Mouse (Mus musculus): ENCODE results near the gene Zbtb4. TPM values are rescaled to one million over a fixed set of nuclear protein-coding genes. Genes with fewer than 3 reads are reported as not detected.
A peak's percentile ranks its signal among the peaks of the same experiment; 100 is the strongest.
"Not testable (repeated sequence)": the region's sequence is repeated elsewhere in the genome, so short reads cannot be mapped to it uniquely, and the experiment has no call there.

The Zbtb4 gene
- polyA plus RNA-seq, 1 experiment: 28.4 TPM

- Histone ChIP-seq H3K4me3 (ENCODE audit: extremely low read depth, insufficient read depth, insufficient read length) (no peak overlapping the region), H3K36me3 (ENCODE audit: control insufficient read depth, insufficient read depth, low read length) (no peaks in the 10 kb centered on the region), H3K4me1 (ENCODE audit: control insufficient read depth, insufficient read depth, insufficient read length) (no peaks in the 10 kb centered on the region), H3K27ac (ENCODE audit: insufficient read depth, low read length) (no peak overlapping the region), H3K27me3 (ENCODE audit: control insufficient read depth, insufficient read depth, low read length) (no peaks in the 10 kb centered on the region)
- TF ChIP-seq CTCF (IDR thresholded peaks at IDR 0.05; ENCODE audit: extremely low read depth, insufficient read depth, insufficient read length, insufficient replicate concordance): no peak
- no peak for TF ChIP-seq POLR2A (IDR thresholded peaks at IDR 0.05; ENCODE audit: low read depth, low read length)
- WGBS: 52% methylated on average over 5 of the region's 5 CpGs
- no peak for DNase-seq (ENCODE audit: low read depth in 1 of 2, low spot score in 2 of 2)
These were observed 39.8 kb upstream of the Zbtb4 start for GRCm38 (mm10) chr11:69725951-69726350.

GRCm38 (mm10) chr11:69729063-69729462, 36.6 kb upstream of the Zbtb4 start:
- TF ChIP-seq CTCF (IDR thresholded peaks at IDR 0.05; ENCODE audit: extremely low read depth, insufficient read depth, insufficient read length, insufficient replicate concordance) (peak; percentile 38; the same call in 1 of the 2 replicates), POLR2A (IDR thresholded peaks at IDR 0.05; ENCODE audit: low read depth, low read length) (no peak)
- H3K4me1 ChIP-seq (ENCODE audit: control insufficient read depth, insufficient read depth, insufficient read length): no peaks in the 10 kb centered on the region
- no peak overlapping the region for H3K27ac ChIP-seq (ENCODE audit: insufficient read depth, low read length)
- H3K4me3 ChIP-seq (ENCODE audit: extremely low read depth, insufficient read depth, insufficient read length): no peak overlapping the region
- peaks cover 3% of the 10 kb centered on the region for H3K36me3 ChIP-seq (ENCODE audit: control insufficient read depth, insufficient read depth, low read length)
- 47% methylated on average over 3 of the region's 3 CpGs for WGBS
- no peaks in the 10 kb centered on the region for H3K27me3 ChIP-seq (ENCODE audit: control insufficient read depth, insufficient read depth, low read length)
- DNase-seq (ENCODE audit: low read depth in 1 of 2, low spot score in 2 of 2): peak; percentile 47 to 52

GRCm38 (mm10) chr11:69731408-69731807, 34.3 kb upstream of the Zbtb4 start:
- not testable (repeated sequence) for H3K27ac ChIP-seq (ENCODE audit: insufficient read depth, low read length); DNase-seq (ENCODE audit: low read depth in 1 of 2, low spot score in 2 of 2); H3K27me3 ChIP-seq (ENCODE audit: control insufficient read depth, insufficient read depth, low read length); H3K4me3 ChIP-seq (ENCODE audit: extremely low read depth, insufficient read depth, insufficient read length); H3K4me1 ChIP-seq (ENCODE audit: control insufficient read depth, insufficient read depth, insufficient read length)
- WGBS: 58% methylated on average over 3 of the region's 3 CpGs
- H3K36me3 ChIP-seq (ENCODE audit: control insufficient read depth, insufficient read depth, low read length): peaks cover 27% of the 10 kb centered on the region

DNA sequence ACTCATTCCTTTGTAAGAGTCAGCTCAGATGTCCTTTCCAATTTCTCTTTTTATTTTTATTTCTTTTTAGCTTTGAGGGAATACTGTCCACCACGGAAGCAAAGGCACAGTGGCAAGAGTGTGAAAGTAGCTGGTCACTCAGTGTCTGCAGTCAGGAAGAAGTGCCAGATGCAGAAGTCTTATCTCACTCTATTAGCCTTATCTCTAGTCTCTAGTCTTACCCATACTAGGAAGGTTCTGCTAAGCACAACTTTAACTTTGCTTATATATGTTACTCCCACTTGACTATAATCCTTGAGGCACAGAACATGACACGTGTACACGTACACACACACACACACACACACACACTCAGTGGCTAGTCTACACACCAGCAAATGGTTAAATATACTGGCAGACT, 14.1 kb upstream of the Zbtb4 start:
- no peak for DNase-seq (ENCODE audit: low read depth in 1 of 2, low spot score in 2 of 2)
- no peaks in the 10 kb centered on the region for H3K27me3 ChIP-seq (ENCODE audit: control insufficient read depth, insufficient read depth, low read length)
- peaks cover 11% of the 10 kb centered on the region; the same call in 1 of the 2 replicates for H3K4me1 ChIP-seq (ENCODE audit: control insufficient read depth, insufficient read depth, insufficient read length)
- no peak for TF ChIP-seq CTCF (IDR thresholded peaks at IDR 0.05; ENCODE audit: extremely low read depth, insufficient read depth, insufficient read length, insufficient replicate concordance)
- no peak for TF ChIP-seq POLR2A (IDR thresholded peaks at IDR 0.05; ENCODE audit: low read depth, low read length)
- peaks cover 10% of the 10 kb centered on the region for H3K36me3 ChIP-seq (ENCODE audit: control insufficient read depth, insufficient read depth, low read length)
- 69% methylated on average over 3 of the region's 3 CpGs for WGBS
- H3K4me3 ChIP-seq (ENCODE audit: extremely low read depth, insufficient read depth, insufficient read length): no peak overlapping the region
- H3K27ac ChIP-seq (ENCODE audit: insufficient read depth, low read length): no peak overlapping the region

GRCm38 (mm10) chr11:69752686-69753085, 13.0 kb upstream of the Zbtb4 start:
- TF ChIP-seq POLR2A (IDR thresholded peaks at IDR 0.05; ENCODE audit: low read depth, low read length) (no peak), CTCF (IDR thresholded peaks at IDR 0.05; ENCODE audit: extremely low read depth, insufficient read depth, insufficient read length, insufficient replicate concordance) (no peak)
- Histone ChIP-seq H3K4me1 (ENCODE audit: control insufficient read depth, insufficient read depth, insufficient read length) (peaks cover 15% of the 10 kb centered on the region; the same call in 1 of the 2 replicates), H3K27me3 (ENCODE audit: control insufficient read depth, insufficient read depth, low read length) (no peaks in the 10 kb centered on the region), H3K27ac (ENCODE audit: insufficient read depth, low read length) (no peak overlapping the region), H3K4me3 (ENCODE audit: extremely low read depth, insufficient read depth, insufficient read length) (no peak overlapping the region), H3K36me3 (ENCODE audit: control insufficient read depth, insufficient read depth, low read length) (peaks cover 2% of the 10 kb centered on the region; the same call in 1 of the 2 replicates)
- no peak for DNase-seq (ENCODE audit: low read depth in 1 of 2, low spot score in 2 of 2)

GRCm38 (mm10) chr11:69754233-69754632, 11.5 kb upstream of the Zbtb4 start:
- H3K4me3 ChIP-seq (ENCODE audit: extremely low read depth, insufficient read depth, insufficient read length): no peak overlapping the region
- H3K4me1 ChIP-seq (ENCODE audit: control insufficient read depth, insufficient read depth, insufficient read length): peaks cover 15% of the 10 kb centered on the region; the same call in 1 of the 2 replicates
- no peaks in the 10 kb centered on the region for H3K27me3 ChIP-seq (ENCODE audit: control insufficient read depth, insufficient read depth, low read length)
- TF ChIP-seq POLR2A (IDR thresholded peaks at IDR 0.05; ENCODE audit: low read depth, low read length): no peak
- TF ChIP-seq CTCF (IDR thresholded peaks at IDR 0.05; ENCODE audit: extremely low read depth, insufficient read depth, insufficient read length, insufficient replicate concordance): no peak
- H3K27ac ChIP-seq (ENCODE audit: insufficient read depth, low read length): no peak overlapping the region
- no peak for DNase-seq (ENCODE audit: low read depth in 1 of 2, low spot score in 2 of 2)
- WGBS: 87% methylated on average over 5 of the region's 5 CpGs
- H3K36me3 ChIP-seq (ENCODE audit: control insufficient read depth, insufficient read depth, low read length): peaks cover 2% of the 10 kb centered on the region; the same call in 1 of the 2 replicates

GRCm38 (mm10) chr11:69754701-69755100, 11.0 kb upstream of the Zbtb4 start:
- TF ChIP-seq CTCF (IDR thresholded peaks at IDR 0.05; ENCODE audit: extremely low read depth, insufficient read depth, insufficient read length, insufficient replicate concordance): no peak
- no peak for TF ChIP-seq POLR2A (IDR thresholded peaks at IDR 0.05; ENCODE audit: low read depth, low read length)
- peak in 1 of 2 experiments; percentile 51 for DNase-seq (ENCODE audit: low read depth in 1 of 2, low spot score in 2 of 2)
- Histone ChIP-seq H3K4me1 (ENCODE audit: control insufficient read depth, insufficient read depth, insufficient read length) (peaks cover 18% of the 10 kb centered on the region; the same call in 1 of the 2 replicates), H3K27me3 (ENCODE audit: control insufficient read depth, insufficient read depth, low read length) (no peaks in the 10 kb centered on the region), H3K27ac (ENCODE audit: insufficient read depth, low read length) (no peak overlapping the region), H3K36me3 (ENCODE audit: control insufficient read depth, insufficient read depth, low read length) (peaks cover 2% of the 10 kb centered on the region; the same call in 1 of the 2 replicates), H3K4me3 (ENCODE audit: extremely low read depth, insufficient read depth, insufficient read length) (no peak overlapping the region)
- WGBS: 47% methylated on average over 3 of the region's 3 CpGs

All from spleen, adult 2 months (tissue).